Mouse (Mus musculus) lung, postnatal 0 days (tissue): ENCODE data around the gene Edaradd. TPM values are rescaled to one million over a fixed set of nuclear protein-coding genes. Genes with fewer than 3 reads are reported as not detected.

Source experiments
- ATAC-seq: fragments of 200-750 bp; cut with Nextera tagmentation; 2 replicates; pipeline ENCODE4 v1.8.0; 2017; ENCODE audit warnings: moderate library complexity
- DNase-seq: peaks from one replicate; pipeline ENCODE4 v3.0.0-alpha.2; 2016; ENCODE audit warnings: low spot score
- H3K27ac ChIP-seq: fragments of 300-500 bp; sonication (generic); 2 replicates; pipeline ENCODE4 v1.5.1; 2014; ENCODE audit warnings: antibody characterized with exemption, mild to moderate bottlenecking, low read length, mixed read lengths
- H3K27me3 ChIP-seq: fragments of 300-500 bp; sonication (generic); replicated peaks from 2 replicates; pipeline ENCODE4 v1.6.1; 2014; ENCODE audit warnings: low read length, mixed read lengths; ENCODE audit not compliant: insufficient read depth
- H3K36me3 ChIP-seq: fragments of 300-500 bp; sonication (generic); 2 replicates; pipeline ENCODE4 v1.6.1; 2014; ENCODE audit warnings: low read length, mixed read lengths; ENCODE audit not compliant: insufficient read depth
- H3K4me1 ChIP-seq: fragments of 300-500 bp; sonication (generic); 2 replicates; pipeline ENCODE4 v1.6.1; 2014; ENCODE audit warnings: antibody characterized with exemption, low read depth, low read length, mixed read lengths; ENCODE audit not compliant: insufficient read depth
- H3K4me2 ChIP-seq: fragments of 300-500 bp; sonication (generic); replicated peaks from 2 replicates; pipeline ENCODE4 v1.6.1; 2014; ENCODE audit warnings: low read depth, mild to moderate bottlenecking, low read length, moderate library complexity, mixed read lengths
- H3K4me3 ChIP-seq: fragments of 300-500 bp; sonication (generic); 2 replicates; pipeline ENCODE4 v1.5.1; 2014; ENCODE audit warnings: low read depth, low read length
- H3K9ac ChIP-seq: fragments of 300-500 bp; sonication (generic); replicated peaks from 2 replicates; pipeline ENCODE4 v1.6.1; 2014; ENCODE audit warnings: low read depth, mild to moderate bottlenecking
- H3K9me3 ChIP-seq: fragments of 300-500 bp; sonication (generic); 2 replicates; pipeline ENCODE4 v1.6.1; 2016; ENCODE audit warnings: low read length, mixed read lengths
- CTCF ChIP-seq: IDR thresholded peaks from 2 replicates; pipeline ENCODE4 v1.5.1; 2016; ENCODE audit warnings: antibody characterized with exemption, mild to moderate bottlenecking
- EP300 ChIP-seq: IDR thresholded peaks from 2 replicates; pipeline ENCODE4 v1.6.1; 2016; ENCODE audit warnings: antibody characterized with exemption, mild to moderate bottlenecking, control low read depth
- WGBS: fragments of 180-500 bp; shearing (Covaris S2); extraction: QIAGEN DNeasy Blood & Tissue Kit; methylation state at CpG from one replicate; pipeline ENCODE4 v1.1.7; 2014; 5-methylcytosine and 5-hydroxymethylcytosine counted together
- polyA plus RNA-seq: library from polyadenylated mRNA; unstranded; fragments of >200 nt; fragmentation: Nextera tagmentation; extraction: Ambion mirVana; gene quantifications from 2 replicates; pipeline ENCODE4 v1.2.1, GENCODE M21; 2015

The Edaradd gene
- polyA plus RNA-seq, 1 experiment from 2014 or later, result 0.23 TPM

DNA sequence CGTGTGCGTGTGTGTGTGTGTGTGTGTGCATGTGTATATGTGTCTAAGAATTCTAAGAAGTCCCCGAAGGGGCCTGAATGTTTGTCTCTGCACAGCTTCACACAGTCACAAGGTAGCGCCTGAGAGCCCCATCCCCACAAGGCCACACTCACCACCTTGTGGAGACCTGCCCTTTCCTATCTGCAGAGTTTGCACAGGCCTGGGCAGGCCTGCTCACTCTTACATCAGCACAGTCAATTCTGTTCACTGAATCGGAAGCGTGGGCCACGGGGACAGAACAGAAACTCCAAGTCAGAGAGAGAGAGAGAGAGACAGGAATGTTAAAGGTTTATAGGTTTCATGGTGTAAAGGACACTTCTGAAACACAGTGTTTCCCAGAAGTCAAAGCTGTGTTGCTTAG is 34.6 kb downstream of the Edaradd start:
- H3K9me3 ChIP-seq, result no peaks in the 10 kb centered on the region
- no peak overlapping the region for H3K27ac ChIP-seq
- no peaks in the 10 kb centered on the region for H3K4me1 ChIP-seq
- DNase-seq, result no peak
- no peaks in the 10 kb centered on the region for H3K27me3 ChIP-seq
- WGBS, result 83% methylated on average over 7 of the region's 7 CpGs
- H3K4me3 ChIP-seq, result no peak overlapping the region
- no peak overlapping the region for H3K4me2 ChIP-seq
- ATAC-seq, result no peak
- TF ChIP-seq CTCF (no peak), EP300 (no peak)
- no peak overlapping the region for H3K9ac ChIP-seq
- no peaks in the 10 kb centered on the region for H3K36me3 ChIP-seq

DNA sequence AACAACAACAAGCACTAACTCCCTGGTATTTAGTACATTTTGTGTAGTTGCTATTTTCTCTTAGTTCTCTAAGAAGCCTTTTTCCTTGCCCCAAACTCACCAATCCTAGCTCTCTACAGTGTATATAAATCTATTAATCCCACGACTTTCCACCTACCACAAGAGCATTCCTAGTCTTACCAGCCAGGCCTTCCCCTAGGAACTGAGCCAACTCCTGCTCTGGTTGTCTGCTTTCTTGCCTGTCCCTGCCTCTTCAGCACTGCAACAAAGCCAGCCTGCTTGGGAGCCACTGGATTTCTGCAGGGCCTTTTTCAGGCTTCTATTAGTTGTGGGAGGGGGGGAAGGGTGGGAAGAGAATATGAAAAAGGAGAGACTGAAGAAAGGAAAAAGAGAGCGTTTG is 35.0 kb downstream of the Edaradd start:
- Histone ChIP-seq H3K9ac (no peak overlapping the region), H3K27me3 (no peaks in the 10 kb centered on the region), H3K9me3 (no peaks in the 10 kb centered on the region), H3K27ac (no peak overlapping the region), H3K4me1 (no peaks in the 10 kb centered on the region), H3K4me3 (no peak overlapping the region), H3K36me3 (no peaks in the 10 kb centered on the region), H3K4me2 (no peak overlapping the region)
- WGBS, result 62% methylated on average over 2 of the region's 2 CpGs
- ATAC-seq (no peak), DNase-seq (no peak)
- TF ChIP-seq EP300 (no peak), CTCF (no peak)

DNA sequence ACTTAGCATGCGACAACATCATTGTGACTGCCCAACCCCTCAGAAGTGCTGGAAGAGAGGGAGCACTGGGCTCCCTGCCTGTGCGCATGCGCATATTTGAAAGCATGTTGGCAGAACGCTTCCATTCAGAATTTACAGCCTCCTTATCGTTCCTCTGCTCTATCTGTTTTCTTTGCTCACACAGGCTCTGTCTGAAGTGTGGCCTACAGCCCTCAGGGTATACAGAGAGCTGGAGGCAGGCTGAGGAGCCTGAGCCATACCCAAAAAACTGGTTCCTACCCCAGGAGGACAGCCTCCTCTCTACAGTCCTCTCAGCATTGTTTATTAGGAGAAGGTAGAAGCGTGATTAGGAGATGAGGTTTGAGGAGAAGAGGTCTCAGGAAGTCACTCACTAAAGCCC is 40.4 kb downstream of the Edaradd start:
- Histone ChIP-seq H3K9me3 (no peaks in the 10 kb centered on the region), H3K4me2 (no peak overlapping the region), H3K27me3 (no peaks in the 10 kb centered on the region), H3K36me3 (no peaks in the 10 kb centered on the region), H3K27ac (no peak overlapping the region), H3K4me1 (no peaks in the 10 kb centered on the region), H3K4me3 (no peak overlapping the region), H3K9ac (no peak overlapping the region)
- 63% methylated on average over 6 of the region's 6 CpGs for WGBS
- ATAC-seq (no peak), DNase-seq (no peak)
- no peak for TF ChIP-seq EP300
- no peak for TF ChIP-seq CTCF

GRCm38 (mm10) chr13:12478301-12478700 is 41.9 kb downstream of the Edaradd start:
- Histone ChIP-seq H3K27me3 (no peaks in the 10 kb centered on the region), H3K4me1 (no peaks in the 10 kb centered on the region), H3K9me3 (no peaks in the 10 kb centered on the region), H3K36me3 (no peaks in the 10 kb centered on the region), H3K9ac (no peak overlapping the region), H3K4me3 (no peak overlapping the region), H3K4me2 (no peak overlapping the region), H3K27ac (no peak overlapping the region)
- DNase-seq, result no peak
- WGBS, result 78% methylated on average over 15 of the region's 15 CpGs
- ATAC-seq, result no peak
- TF ChIP-seq CTCF (no peak), EP300 (no peak)

DNA sequence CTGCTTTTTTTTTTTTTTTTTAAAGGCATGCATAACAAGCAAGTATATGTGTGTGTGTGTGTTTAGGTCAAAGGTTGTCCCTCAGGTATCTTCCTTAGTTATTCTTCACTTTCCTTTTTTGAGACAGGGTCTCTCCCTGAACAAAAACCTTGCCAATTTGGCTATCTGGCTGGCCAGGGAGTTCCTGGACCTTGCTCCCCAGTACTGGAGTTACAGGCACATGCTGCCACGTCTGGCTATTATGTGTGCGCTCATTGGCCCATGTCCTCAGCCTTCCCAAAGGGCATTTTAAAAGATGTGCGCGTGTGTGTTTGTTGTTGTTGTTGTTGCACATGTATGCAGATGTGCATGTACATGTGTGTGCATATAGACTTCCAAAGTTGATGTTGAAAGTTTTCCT is 43.4 kb downstream of the Edaradd start:
- H3K27ac ChIP-seq, result no peak overlapping the region
- ATAC-seq, result no peak
- no peaks in the 10 kb centered on the region for H3K9me3 ChIP-seq
- no peak for DNase-seq
- H3K36me3 ChIP-seq, result no peaks in the 10 kb centered on the region
- TF ChIP-seq CTCF (no peak), EP300 (no peak)
- H3K4me1 ChIP-seq, result no peaks in the 10 kb centered on the region
- H3K4me3 ChIP-seq, result no peak overlapping the region
- no peaks in the 10 kb centered on the region for H3K27me3 ChIP-seq
- H3K4me2 ChIP-seq, result no peak overlapping the region
- no peak overlapping the region for H3K9ac ChIP-seq
- WGBS, result 92% methylated on average over 4 of the region's 4 CpGs

GRCm38 (mm10) chr13:12475239-12475638 is 45.0 kb downstream of the Edaradd start:
- Histone ChIP-seq H3K9ac (no peak overlapping the region), H3K27me3 (no peaks in the 10 kb centered on the region), H3K4me2 (no peak overlapping the region), H3K4me1 (no peaks in the 10 kb centered on the region), H3K4me3 (no peak overlapping the region), H3K27ac (no peak overlapping the region), H3K36me3 (no peaks in the 10 kb centered on the region), H3K9me3 (no peaks in the 10 kb centered on the region)
- DNase-seq (peak; percentile 93), ATAC-seq (peak; percentile 98)
- TF ChIP-seq CTCF, result no peak
- TF ChIP-seq EP300, result peak; percentile 92
- WGBS, result 40% methylated on average over 6 of the region's 6 CpGs

- 38% methylated on average over 8 of the region's 8 CpGs for WGBS
- DNase-seq (peak; percentile 79), ATAC-seq (no peak)
- Histone ChIP-seq H3K36me3 (no peaks in the 10 kb centered on the region), H3K9me3 (no peaks in the 10 kb centered on the region), H3K9ac (no peak overlapping the region), H3K4me3 (no peak overlapping the region), H3K4me2 (no peak overlapping the region), H3K27me3 (no peaks in the 10 kb centered on the region), H3K27ac (no peak overlapping the region), H3K4me1 (no peaks in the 10 kb centered on the region)
- TF ChIP-seq CTCF (peak; percentile 93), EP300 (no peak)
Measured at GRCm38 (mm10) chr13:12473724-12474378, 46.4 kb downstream of the Edaradd start.
